Mouse (Mus musculus) heart, embryonic 10.5 days (tissue): ENCODE data around the gene Dlgap1. TPM values are rescaled to one million over a fixed set of nuclear protein-coding genes. Genes with fewer than 3 reads are reported as not detected.
"Not testable (repeated sequence)": the region's sequence is repeated elsewhere in the genome, so short reads cannot be mapped to it uniquely, and the experiment has no call there.

Experiments
- DNase-seq: peaks from one replicate; pipeline ENCODE4 v3.0.0-alpha.2; 2017; ENCODE audit warnings: low spot score
- H3K27ac ChIP-seq: fragments of 300-500 bp; sonication (generic); 2 replicates; pipeline ENCODE4 v1.5.1; 2016; ENCODE audit warnings: mild to moderate bottlenecking
- H3K27me3 ChIP-seq: fragments of 300-500 bp; sonication (generic); 2 replicates; pipeline ENCODE4 v1.6.1; 2016; ENCODE audit warnings: mild to moderate bottlenecking; ENCODE audit not compliant: poor library complexity, insufficient read depth, severe bottlenecking
- H3K36me3 ChIP-seq: fragments of 300-500 bp; sonication (generic); 2 replicates; pipeline ENCODE4 v1.6.1; 2016; ENCODE audit warnings: mild to moderate bottlenecking, moderate library complexity
- H3K4me1 ChIP-seq: fragments of 300-500 bp; sonication (generic); 2 replicates; pipeline ENCODE4 v1.6.1; 2016; ENCODE audit warnings: mild to moderate bottlenecking
- H3K4me3 ChIP-seq: fragments of 300-500 bp; sonication (generic); 2 replicates; pipeline ENCODE4 v1.5.1; 2016; ENCODE audit warnings: mild to moderate bottlenecking, moderate library complexity
- H3K9me3 ChIP-seq: fragments of 300-500 bp; sonication (generic); 2 replicates; pipeline ENCODE4 v1.6.1; 2016; ENCODE audit warnings: mild to moderate bottlenecking, moderate library complexity
- WGBS: fragments of 180-500 bp; shearing (Covaris S2); methylation state at CpG from one replicate; pipeline ENCODE4 v1.1.7; 2016; 5-methylcytosine and 5-hydroxymethylcytosine counted together
- polyA plus RNA-seq: library from polyadenylated mRNA; unstranded; fragments of >200 nt; fragmentation: Nextera tagmentation; extraction: Ambion mirVana; gene quantifications from 2 replicates; pipeline ENCODE4 v1.2.1, GENCODE M21; 2016

The Dlgap1 gene
- polyA plus RNA-seq, 1 experiment from 2014 or later = 0.51 TPM

- 5% methylated on average over 10 of the region's 10 CpGs for WGBS
- H3K9me3 ChIP-seq = no peaks in the 10 kb centered on the region
Measured at GRCm38 (mm10) chr17:70835071-70835790, 866.4 kb downstream of the Dlgap1 start.

GRCm38 (mm10) chr17:70836820-70837219 is 867.9 kb downstream of the Dlgap1 start:
- Histone ChIP-seq H3K27ac (no peak overlapping the region), H3K4me1 (peaks cover 6% of the 10 kb centered on the region; the same call in 1 of the 2 replicates), H3K9me3 (no peaks in the 10 kb centered on the region), H3K27me3 (peaks cover 21% of the 10 kb centered on the region; the same call in 1 of the 2 replicates), H3K36me3 (peaks cover 16% of the 10 kb centered on the region), H3K4me3 (no peak overlapping the region)
- WGBS = 59% methylated on average over 7 of the region's 7 CpGs
- DNase-seq = no peak

More at GRCm38 (mm10) chr17:70835071-70835790, 866.4 kb downstream of the Dlgap1 start:
- H3K4me1 ChIP-seq = peaks cover 6% of the 10 kb centered on the region; the same call in 1 of the 2 replicates
- peak; percentile 50 for DNase-seq
- H3K27me3 ChIP-seq = peaks cover 21% of the 10 kb centered on the region; the same call in 1 of the 2 replicates
- H3K27ac ChIP-seq = no peak overlapping the region
- H3K36me3 ChIP-seq = peaks cover 8% of the 10 kb centered on the region
- H3K4me3 ChIP-seq = peak overlapping the region; percentile 62

GRCm38 (mm10) chr17:70837474-70837873 is 868.6 kb downstream of the Dlgap1 start:
- H3K27ac ChIP-seq, H3K9me3 ChIP-seq, H3K4me1 ChIP-seq, DNase-seq, H3K4me3 ChIP-seq: not testable (repeated sequence)
- 85% methylated on average over 6 of the region's 6 CpGs for WGBS
- Histone ChIP-seq H3K36me3 (peaks cover 20% of the 10 kb centered on the region), H3K27me3 (peaks cover 21% of the 10 kb centered on the region; the same call in 1 of the 2 replicates)

- no peaks in the 10 kb centered on the region for H3K9me3 ChIP-seq
- H3K36me3 ChIP-seq = peaks cover 24% of the 10 kb centered on the region
- peak; percentile 25 for DNase-seq
- WGBS = 75% methylated on average over 7 of the region's 7 CpGs
- peaks cover 17% of the 10 kb centered on the region; the same call in 1 of the 2 replicates for H3K27me3 ChIP-seq
- peaks cover 6% of the 10 kb centered on the region; the same call in 1 of the 2 replicates for H3K4me1 ChIP-seq
- no peak overlapping the region for H3K4me3 ChIP-seq
- H3K27ac ChIP-seq = no peak overlapping the region
Measured at GRCm38 (mm10) chr17:70838031-70838430, 869.2 kb downstream of the Dlgap1 start.

- Histone ChIP-seq H3K36me3 (peaks cover 29% of the 10 kb centered on the region), H3K9me3 (no peaks in the 10 kb centered on the region), H3K4me3 (no peak overlapping the region), H3K27ac (no peak overlapping the region), H3K27me3 (peaks cover 12% of the 10 kb centered on the region; the same call in 1 of the 2 replicates), H3K4me1 (peaks cover 6% of the 10 kb centered on the region; the same call in 1 of the 2 replicates)
- peak; percentile 38 for DNase-seq
- 80% methylated on average over 5 of the region's 5 CpGs for WGBS
Measured at GRCm38 (mm10) chr17:70838533-70838932, 869.7 kb downstream of the Dlgap1 start.

GRCm38 (mm10) chr17:70843252-70843651 is 874.4 kb downstream of the Dlgap1 start:
- peaks cover 5% of the 10 kb centered on the region; the same call in 1 of the 2 replicates for H3K4me1 ChIP-seq
- H3K27me3 ChIP-seq = no peaks in the 10 kb centered on the region
- H3K9me3 ChIP-seq = no peaks in the 10 kb centered on the region
- DNase-seq = no peak
- peaks cover 51% of the 10 kb centered on the region for H3K36me3 ChIP-seq
- no peak overlapping the region for H3K4me3 ChIP-seq
- WGBS = 86% methylated on average over 4 of the region's 4 CpGs
- no peak overlapping the region for H3K27ac ChIP-seq

GRCm38 (mm10) chr17:70844971-70845370 is 876.1 kb downstream of the Dlgap1 start:
- no peak for DNase-seq
- Histone ChIP-seq H3K4me1 (peaks cover 5% of the 10 kb centered on the region; the same call in 1 of the 2 replicates), H3K9me3 (no peaks in the 10 kb centered on the region), H3K4me3 (no peak overlapping the region), H3K27me3 (no peaks in the 10 kb centered on the region), H3K36me3 (peaks cover 44% of the 10 kb centered on the region), H3K27ac (no peak overlapping the region)
- 75% methylated on average over 10 of the region's 10 CpGs for WGBS

GRCm38 (mm10) chr17:70845543-70845942 is 876.7 kb downstream of the Dlgap1 start:
- Histone ChIP-seq H3K4me3 (no peak overlapping the region), H3K27ac (no peak overlapping the region), H3K9me3 (no peaks in the 10 kb centered on the region), H3K4me1 (peaks cover 5% of the 10 kb centered on the region; the same call in 1 of the 2 replicates), H3K36me3 (peaks cover 41% of the 10 kb centered on the region), H3K27me3 (no peaks in the 10 kb centered on the region)
- no peak for DNase-seq
- 79% methylated on average over 2 of the region's 2 CpGs for WGBS

GRCm38 (mm10) chr17:70846111-70846644 is 877.3 kb downstream of the Dlgap1 start:
- peaks cover 41% of the 10 kb centered on the region for H3K36me3 ChIP-seq
- DNase-seq = no peak
- no peak overlapping the region for H3K27ac ChIP-seq
- H3K27me3 ChIP-seq = no peaks in the 10 kb centered on the region
- no peaks in the 10 kb centered on the region for H3K9me3 ChIP-seq
- peaks cover 5% of the 10 kb centered on the region; the same call in 1 of the 2 replicates for H3K4me1 ChIP-seq
- no peak overlapping the region for H3K4me3 ChIP-seq
- 71% methylated on average over 8 of the region's 8 CpGs for whole genome bisulfite sequencing

- no peaks in the 10 kb centered on the region for H3K9me3 ChIP-seq
- H3K27me3 ChIP-seq = no peaks in the 10 kb centered on the region
- peaks cover 33% of the 10 kb centered on the region for H3K36me3 ChIP-seq
- peaks cover 5% of the 10 kb centered on the region; the same call in 1 of the 2 replicates for H3K4me1 ChIP-seq
- H3K27ac ChIP-seq = no peak overlapping the region
- peak overlapping the region; percentile 82; the same call in 1 of the 2 replicates for H3K4me3 ChIP-seq
- no peak for DNase-seq
- 5% methylated on average over 4 of the region's 4 CpGs for WGBS
Measured at GRCm38 (mm10) chr17:70847086-70847485, 878.2 kb downstream of the Dlgap1 start.

GRCm38 (mm10) chr17:70847751-70848510 is 879.1 kb downstream of the Dlgap1 start:
- H3K4me3 ChIP-seq = peak overlapping the region; percentile 82
- no peak for DNase-seq
- peaks cover 28% of the 10 kb centered on the region for H3K36me3 ChIP-seq
- no peaks in the 10 kb centered on the region for H3K9me3 ChIP-seq
- WGBS = 1% methylated on average over 17 of the region's 17 CpGs
- H3K27ac ChIP-seq = peak overlapping the region; percentile 93
- H3K4me1 ChIP-seq = peaks cover 5% of the 10 kb centered on the region; the same call in 1 of the 2 replicates
- H3K27me3 ChIP-seq = no peaks in the 10 kb centered on the region

GRCm38 (mm10) chr17:70848511-70849398 is 879.9 kb downstream of the Dlgap1 start:
- H3K4me3 ChIP-seq = peak overlapping the region; percentile 82
- peak; percentile 81 for DNase-seq
- no peaks in the 10 kb centered on the region for H3K27me3 ChIP-seq
- 1% methylated on average over 23 of the region's 23 CpGs for WGBS
- peaks cover 20% of the 10 kb centered on the region for H3K36me3 ChIP-seq
- H3K9me3 ChIP-seq = no peaks in the 10 kb centered on the region
- peaks cover 6% of the 10 kb centered on the region for H3K4me1 ChIP-seq
- H3K27ac ChIP-seq = peak overlapping the region; percentile 93
